Mouse (Mus musculus) WW6 (cell line): ENCODE results near the gene Klrb1b.

Source experiments
- DNase-seq: peaks from one replicate; pipeline ENCODE4 v3.0.0-alpha.2; 2013; ENCODE audit warnings: low read depth, low spot score

The Klrb1b gene

GRCm38 (mm10) chr6:128826132-128826531 lies at the start of gene Klrb1b, which contains the start of gene Gm44511:
TSS of gene Klrb1b (minus strand) at chr6:128826331.
TSS of gene Gm44511 (minus strand) at chr6:128826315.
- no peak for DNase-seq

DNA sequence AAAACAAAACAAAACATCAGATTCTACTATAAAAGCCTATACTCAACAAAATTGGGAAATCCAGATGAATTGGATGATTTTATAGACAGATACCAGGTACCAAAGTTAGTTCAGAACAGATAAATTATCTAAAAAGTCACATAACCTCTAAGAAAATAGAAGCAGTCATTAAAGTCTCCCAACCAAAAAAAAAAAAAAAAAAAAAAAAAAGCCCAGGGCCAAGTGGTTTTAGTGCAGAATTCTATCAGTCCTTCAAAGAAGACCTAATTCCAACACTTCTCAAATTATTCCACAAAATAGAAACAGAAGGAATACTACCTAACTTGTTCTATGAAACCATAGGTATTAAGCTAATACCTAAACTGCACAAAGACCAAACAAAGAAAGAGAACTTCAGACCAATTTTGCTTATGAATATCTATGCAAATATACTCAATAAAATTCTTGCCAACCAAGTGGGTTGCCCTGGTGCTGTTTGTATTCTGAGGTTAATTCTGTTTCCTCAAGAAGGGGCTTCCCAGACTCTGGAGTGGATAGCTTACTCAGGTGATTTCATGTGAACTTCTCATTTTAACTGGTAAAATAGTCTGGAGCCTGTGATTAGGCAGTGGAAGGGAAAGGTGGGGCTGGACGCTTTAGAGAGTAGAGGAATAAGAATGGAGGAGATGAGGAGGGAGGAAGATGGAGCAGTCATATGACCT lies 45.9 kb upstream of the Klrb1b start:
- no peak for DNase-seq

- DNase-seq, result no peak
Measured at GRCm38 (mm10) chr6:128868861-128869260, 42.7 kb upstream of the Klrb1b start.

DNA sequence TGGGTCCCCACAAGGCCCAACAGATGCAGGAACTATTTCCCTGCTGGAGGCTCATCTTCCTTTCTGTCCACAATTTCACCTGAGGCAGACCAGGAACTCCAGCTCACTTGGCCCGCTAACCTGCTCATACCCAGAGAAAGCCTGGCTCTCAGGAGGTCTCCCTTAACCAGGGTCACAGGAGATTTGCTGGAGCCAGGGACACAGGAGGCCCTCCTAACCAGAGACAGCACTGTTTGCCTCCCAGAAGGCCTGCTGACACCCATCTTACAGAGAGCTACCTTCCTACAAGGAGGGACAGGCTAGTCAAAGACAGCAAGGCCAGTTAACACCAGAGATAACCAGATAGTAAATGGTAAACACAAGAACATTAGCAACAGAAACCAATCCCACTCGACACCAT lies 31.8 kb upstream of the Klrb1b start:
- DNase-seq, result no peak

DNA sequence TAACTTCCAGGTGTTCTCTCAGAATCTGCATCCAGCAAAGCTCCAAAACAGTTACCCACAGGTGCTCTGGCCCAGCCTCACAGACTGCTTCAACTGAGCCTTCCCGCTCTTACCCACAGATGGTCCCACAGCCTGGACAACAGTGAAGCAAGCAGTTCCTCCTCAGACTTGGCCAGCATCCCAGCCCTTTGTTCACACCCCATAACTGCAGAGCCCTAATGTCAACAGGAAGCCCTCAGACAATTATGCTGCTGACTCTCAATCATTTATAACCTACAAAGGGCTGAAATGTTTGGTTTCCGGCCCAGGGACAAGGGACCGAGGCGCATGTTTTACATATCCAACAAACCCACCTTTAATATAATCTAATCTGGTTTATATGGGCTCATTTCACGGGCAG lies 30.1 kb upstream of the Klrb1b start:
- DNase-seq, result no peak

GRCm38 (mm10) chr6:128855477-128855876 lies 29.3 kb upstream of the Klrb1b start:
- DNase-seq, result no peak

- DNase-seq, result no peak
Measured at GRCm38 (mm10) chr6:128854895-128855294, 28.8 kb upstream of the Klrb1b start.

DNA sequence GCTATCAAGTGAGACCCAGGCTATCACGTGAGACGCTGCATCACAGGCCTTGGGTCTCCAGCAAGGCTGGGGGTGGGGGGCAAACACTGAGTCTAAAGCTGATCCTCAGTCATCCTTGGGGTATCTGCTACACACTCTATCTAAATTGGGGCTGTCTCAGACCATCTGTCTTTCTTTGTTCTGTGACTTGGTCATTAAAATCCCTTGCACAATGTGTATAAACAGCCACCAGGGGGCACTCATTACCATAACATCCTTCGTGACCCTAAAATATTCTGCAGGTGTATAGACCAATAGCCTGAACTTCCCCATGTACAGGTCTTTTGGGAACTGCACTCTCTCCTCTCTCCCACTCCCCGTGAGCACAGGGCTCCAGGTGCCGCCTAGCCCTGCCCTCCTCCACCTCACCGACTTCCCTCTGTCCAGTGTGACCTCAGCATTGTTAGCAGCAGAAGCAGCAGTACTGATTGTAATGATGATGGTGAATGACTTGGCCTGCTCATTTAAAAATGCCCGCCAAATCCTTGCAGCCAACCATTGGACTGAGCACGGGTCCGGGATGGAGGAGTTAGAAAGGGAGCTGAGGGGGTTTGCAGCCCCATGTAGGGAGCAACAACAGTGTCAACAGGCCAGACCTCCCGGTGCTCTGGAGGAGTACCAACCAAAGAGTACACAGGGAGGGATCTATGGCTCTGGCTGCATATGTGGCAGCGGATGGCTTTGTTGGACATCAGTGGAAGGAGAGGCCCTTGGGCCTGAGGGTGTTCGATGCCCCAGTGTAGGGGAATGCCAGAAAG lies 28.1 kb upstream of the Klrb1b start:
- peak; percentile 74 for DNase-seq

GRCm38 (mm10) chr6:128852766-128853165 lies 26.6 kb upstream of the Klrb1b start:
- no peak for DNase-seq

DNA sequence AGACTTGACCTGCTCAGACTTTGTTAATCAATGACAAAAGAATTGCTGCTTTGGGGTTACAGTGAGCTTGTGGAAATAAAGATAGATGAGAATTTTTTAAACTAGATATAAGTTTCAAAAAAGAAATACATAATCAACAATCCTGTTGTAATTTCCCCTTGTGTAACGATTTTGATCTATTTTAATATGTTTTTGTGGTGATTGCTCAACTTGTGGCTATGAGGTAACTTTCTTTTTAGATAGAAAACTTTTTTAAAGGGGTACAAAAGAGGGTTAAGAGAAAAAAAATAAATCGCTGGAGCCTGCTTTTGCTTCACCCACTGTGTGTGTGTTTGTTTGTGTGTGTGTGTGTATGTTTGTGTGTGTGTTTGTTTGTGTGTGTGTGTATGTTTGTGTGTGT lies 25.0 kb upstream of the Klrb1b start:
- DNase-seq, result no peak

DNA sequence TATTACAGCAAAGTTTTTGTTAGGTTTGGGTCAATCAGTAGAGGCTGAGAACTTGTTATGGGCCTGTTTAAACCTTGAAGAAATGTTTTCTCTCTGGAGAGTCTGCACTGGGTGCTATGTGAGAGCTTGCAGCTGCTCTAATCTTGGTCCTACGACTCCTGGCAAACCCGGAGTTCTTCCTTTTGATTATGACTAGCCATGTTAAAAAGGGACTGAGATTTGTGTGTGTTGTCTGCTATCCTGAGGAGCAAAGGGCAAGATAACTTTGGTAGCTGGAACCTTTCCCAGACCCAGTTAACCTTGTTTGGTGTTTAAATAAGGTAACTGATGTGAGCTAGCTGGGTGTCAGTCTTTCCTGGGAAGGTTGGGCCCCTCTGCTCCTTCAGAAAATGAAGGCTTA lies 24.5 kb upstream of the Klrb1b start:
- no peak for DNase-seq

GRCm38 (mm10) chr6:128849902-128850301 lies 23.8 kb upstream of the Klrb1b start:
- no peak for DNase-seq

DNA sequence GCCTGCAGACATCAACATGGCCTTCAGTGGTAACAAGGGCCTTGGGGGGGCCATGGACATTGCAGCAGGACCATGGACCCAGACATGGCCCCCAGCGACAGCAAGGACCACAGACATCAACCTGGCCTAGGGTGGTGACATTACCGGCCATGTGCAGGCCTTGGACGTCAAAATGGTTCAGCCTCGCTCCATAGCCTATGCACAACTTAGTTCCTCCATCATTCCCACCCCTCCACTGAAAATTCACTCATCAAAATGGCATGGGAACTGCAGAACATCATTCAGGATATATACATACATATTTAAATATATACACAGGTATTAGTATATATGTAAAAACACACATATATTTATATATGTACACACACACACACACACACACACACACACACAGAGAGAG lies 21.3 kb upstream of the Klrb1b start:
- no peak for DNase-seq

DNA sequence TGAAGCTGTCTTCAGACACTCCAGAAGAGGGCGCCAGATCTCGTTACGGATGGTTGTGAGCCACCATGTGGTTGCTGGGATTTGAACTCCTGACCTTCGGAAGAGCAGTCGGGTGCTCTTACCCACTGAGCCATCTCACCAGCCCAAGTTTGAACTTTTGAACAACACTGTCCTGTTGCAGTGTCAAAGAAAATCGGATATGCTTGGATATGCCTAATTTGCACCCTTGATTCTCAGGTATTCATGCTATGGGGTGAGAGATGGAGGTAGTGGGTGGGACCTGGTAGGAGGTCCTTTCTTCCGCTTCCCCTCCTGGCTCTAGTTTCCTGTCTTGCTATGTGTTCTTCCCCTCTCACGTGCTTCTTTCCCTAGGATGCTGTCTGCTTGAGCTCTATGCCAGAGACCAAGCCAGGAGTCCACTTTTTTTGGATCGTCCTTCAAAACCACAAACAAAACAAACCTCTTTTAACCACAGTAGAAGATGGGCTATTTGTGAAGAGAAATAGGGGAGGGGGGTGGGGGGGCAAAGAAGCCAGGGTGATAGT lies 19.9 kb upstream of the Klrb1b start:
- no peak for DNase-seq

- DNase-seq, result peak; percentile 92
Measured at GRCm38 (mm10) chr6:128845319-128845979, 19.3 kb upstream of the Klrb1b start.

- no peak for DNase-seq
Measured at GRCm38 (mm10) chr6:128844586-128845080, 18.5 kb upstream of the Klrb1b start.

DNA sequence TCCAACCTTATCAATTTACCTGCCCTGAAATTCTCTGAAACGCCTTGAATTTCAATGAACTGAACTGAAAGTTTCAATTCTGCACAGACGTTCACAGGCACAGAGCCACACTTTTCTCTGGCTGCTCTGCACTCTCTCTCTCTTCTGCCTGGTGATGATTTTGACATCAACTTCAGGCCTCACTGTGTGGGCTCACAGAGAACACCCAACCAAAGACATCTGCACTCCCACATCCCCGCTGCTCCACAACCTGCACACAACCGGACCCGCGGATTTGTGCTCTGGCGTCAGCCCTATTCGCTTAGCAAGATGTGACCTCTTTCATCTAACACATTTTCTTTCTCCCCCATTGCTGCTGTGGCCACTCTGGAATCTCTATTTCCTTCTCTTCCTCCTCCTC lies 18.0 kb upstream of the Klrb1b start:
- no peak for DNase-seq

DNA sequence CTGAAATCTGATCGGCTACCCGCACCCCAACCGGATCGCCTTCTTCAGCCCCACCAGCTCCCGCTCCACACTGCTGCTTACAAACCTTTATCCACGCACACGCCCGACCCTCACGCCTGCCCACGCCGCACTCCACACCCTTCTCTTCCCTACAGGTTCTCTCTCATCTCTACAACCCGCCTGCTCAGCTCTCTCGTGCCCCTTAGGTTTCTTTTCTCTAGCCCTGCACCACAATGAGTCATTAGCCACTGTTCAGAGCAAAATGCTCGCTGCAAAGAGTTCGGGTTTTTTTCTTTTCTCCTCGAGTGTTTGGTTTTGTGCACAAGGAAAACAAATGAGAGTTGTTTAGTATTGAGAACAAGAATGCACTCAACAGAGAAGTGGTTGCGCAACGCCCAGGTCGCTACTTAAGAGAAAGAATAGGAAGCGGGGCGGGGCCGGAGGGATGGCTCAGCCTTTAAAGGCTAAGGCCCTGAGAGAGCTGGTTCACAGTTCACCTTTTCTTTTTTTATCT lies 17.4 kb upstream of the Klrb1b start:
- no peak for DNase-seq

- DNase-seq, result peak; percentile 93
Measured at GRCm38 (mm10) chr6:128842945-128843478, 16.9 kb upstream of the Klrb1b start.

DNA sequence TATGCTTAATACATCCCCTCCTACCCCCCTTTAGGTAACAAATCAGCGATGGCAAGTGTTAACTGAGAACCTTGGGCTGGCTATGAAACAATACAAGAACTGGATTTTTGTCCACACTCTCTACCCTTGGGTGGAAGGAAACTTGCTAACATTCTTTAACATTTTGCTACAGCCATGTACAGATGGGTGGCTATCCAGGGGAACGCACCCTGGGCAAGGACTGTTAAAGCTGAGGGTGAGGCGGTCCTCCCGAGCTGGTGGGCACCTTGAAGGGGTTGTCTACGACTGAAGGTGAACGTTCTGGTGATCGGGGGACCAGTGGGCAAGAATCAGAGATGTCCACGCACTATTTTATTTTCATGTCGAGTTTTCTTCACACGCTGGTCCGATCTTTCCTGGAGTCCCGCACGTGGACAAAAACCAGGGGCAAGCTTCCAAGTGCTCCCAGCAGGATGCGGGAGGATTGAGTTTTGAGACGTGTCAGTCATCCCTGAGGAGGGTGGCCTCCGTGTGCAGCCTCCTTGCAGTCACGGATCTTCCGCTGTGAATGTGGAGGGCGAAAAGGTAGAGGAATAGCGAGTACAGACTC lies 16.3 kb upstream of the Klrb1b start:
- DNase-seq, result no peak
